Mouse (Mus musculus) kidney, adult 2 months (tissue): Measurements from ENCODE around the gene Chpt1.

Experiments
- CTCF ChIP-seq: fragments of 200-500 bp; conservative IDR thresholded peaks from 2 replicates; pipeline ENCODE4 v1.5.1; 2011; ENCODE audit warnings: low read depth, mild to moderate bottlenecking, control low read depth, low read length, moderate library complexity, mixed read lengths; ENCODE audit not compliant: insufficient read depth, insufficient read length
- POLR2A ChIP-seq: fragments of 200-500 bp; IDR thresholded peaks from one replicate; pipeline ENCODE4 v1.6.1; 2011; ENCODE audit warnings: low read depth, low read length, control low read depth

DNA sequence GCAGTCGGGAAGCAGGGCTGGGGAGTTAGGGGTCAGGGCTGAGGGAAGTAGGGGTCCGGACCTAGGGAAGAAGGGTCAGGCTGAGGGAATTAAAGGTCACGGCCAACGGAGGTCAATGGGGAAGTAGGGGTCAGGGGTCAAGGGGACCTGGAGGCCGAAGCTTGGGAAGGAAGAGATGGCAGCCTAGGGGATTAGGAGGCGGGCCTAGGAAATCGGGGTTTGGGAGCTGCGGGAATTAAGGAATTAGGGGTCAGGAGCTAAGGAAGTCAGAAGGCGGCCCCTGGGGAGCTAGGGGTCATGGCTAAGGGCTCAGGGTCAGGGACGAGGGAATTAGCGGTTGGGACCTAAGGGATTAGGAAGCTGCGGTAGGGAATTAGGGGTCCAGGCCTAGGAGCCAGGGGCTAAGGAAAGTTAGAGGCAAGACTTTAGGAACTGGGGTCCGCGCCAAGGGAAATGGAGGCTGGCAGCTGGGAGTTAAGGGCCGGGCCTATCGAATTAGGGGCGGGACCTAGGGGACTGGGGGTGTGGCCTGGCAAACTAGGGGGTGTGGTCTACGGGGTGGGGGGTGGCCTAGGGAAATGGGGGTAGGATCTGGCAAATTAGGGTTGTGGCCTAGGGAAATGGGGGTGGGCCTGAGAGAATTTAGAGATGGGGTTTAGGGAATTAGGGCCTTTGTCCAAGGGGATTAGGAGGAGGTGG is 43.6 kb downstream of the Chpt1 start:
- no peak for TF ChIP-seq CTCF
- no peak for TF ChIP-seq POLR2A
